Mouse (Mus musculus): ENCODE measurements around the gene Rps27. TPM values are rescaled to one million over a fixed set of nuclear protein-coding genes. Genes with fewer than 3 reads are reported as not detected.

The Rps27 gene
- polyA plus RNA-seq, 1 experiment from 2014 or later, result 794 TPM

DNA sequence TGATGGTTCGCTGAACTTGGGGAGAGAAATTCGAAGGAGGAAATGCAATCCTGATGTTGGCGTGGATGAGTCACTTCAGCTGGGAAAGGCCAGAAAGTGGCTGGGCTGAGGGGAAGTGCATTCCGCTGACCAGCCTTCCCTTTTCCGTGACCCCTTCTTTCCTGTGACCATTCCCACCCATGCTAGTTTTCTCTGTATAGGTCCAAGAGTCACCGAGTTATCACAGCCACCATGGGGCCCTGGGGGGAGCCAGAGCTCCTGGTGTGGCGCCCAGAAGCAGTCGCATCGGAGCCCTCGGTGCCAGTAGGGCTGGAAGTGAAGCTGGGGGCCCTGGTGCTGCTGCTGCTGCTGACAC is 35.3 kb upstream of the Rps27 start:
- Histone ChIP-seq H3K9me3 (no peaks in the 10 kb centered on the region), H3K27ac (replicated peaks) (peak overlapping the region; percentile 84), H3K4me1 (replicated peaks) (peaks cover 21% of the 10 kb centered on the region), H3K4me2 (peak overlapping the region; percentile 72), H3K4me3 (peak overlapping the region; percentile 81), H3K9ac (peak overlapping the region; percentile 82), H3K27me3 (no peaks in the 10 kb centered on the region), H3K36me3 (peaks cover 12% of the 10 kb centered on the region)
- 11% methylated on average over 10 of the region's 10 CpGs for WGBS
- ATAC-seq (ENCODE audit: low FRiP score, low read depth), result no peak

DNA sequence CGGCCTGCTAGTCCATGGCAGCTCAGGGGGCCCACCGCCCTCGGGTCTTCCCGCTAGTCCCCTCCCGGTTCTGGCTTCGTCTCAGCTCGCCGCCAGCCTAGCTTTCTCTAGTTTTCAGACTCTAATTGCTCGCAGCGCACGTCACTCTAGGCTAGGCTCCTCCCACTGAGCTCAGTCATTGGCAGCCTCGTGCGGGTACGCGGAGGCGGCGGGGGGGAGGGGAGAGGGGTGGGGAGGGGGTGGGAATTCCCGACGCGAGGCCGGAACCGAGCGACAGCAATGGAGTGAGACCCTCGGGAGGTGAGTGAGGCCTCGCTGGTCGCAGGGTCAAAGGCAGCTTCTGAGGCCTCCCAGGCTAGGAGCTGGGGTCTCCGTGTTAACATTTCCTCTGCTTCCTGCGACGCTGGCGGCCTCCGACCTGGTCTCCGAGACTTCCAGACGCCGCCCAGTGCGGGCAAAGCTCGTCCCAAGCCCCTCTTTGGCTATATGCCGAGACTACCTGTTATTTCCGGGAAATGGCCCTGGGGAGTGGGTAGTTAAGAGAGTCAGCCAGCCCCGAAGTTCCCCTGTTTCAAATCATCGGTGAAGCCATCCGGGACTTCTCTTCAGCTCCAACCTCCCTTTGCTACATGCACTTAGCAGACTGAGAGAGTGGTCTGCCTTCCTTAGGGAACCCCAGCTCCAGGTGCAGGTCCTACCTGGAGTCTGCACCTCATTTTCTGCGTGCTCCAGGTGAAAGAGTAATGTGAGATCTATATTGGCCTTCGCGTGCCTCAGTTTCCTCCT is 34.7 kb upstream of the Rps27 start, which contains the start of gene Slc39a1:
Slc39a1 (plus strand) TSS at position 213 of the 786 bp plus-strand sequence.
- peaks cover 25% of the 10 kb centered on the region for H3K4me1 ChIP-seq (replicated peaks)
- no peaks in the 10 kb centered on the region for H3K27me3 ChIP-seq
- H3K27ac ChIP-seq (replicated peaks), result peak within 1 kb of the TSS; percentile 84
- WGBS, result 0% methylated on average over 43 of the region's 44 CpGs
- peak within 1 kb of the TSS; percentile 82 for H3K9ac ChIP-seq
- H3K9me3 ChIP-seq, result no peaks in the 10 kb centered on the region
- peaks cover 12% of the 10 kb centered on the region for H3K36me3 ChIP-seq
- peak within 1 kb of the TSS; percentile 81 for H3K4me3 ChIP-seq
- ATAC-seq (ENCODE audit: low FRiP score, low read depth), result peak; percentile 95
- peak within 1 kb of the TSS; percentile 72 for H3K4me2 ChIP-seq

GRCm38 (mm10) chr3:90247630-90247959 is 34.1 kb upstream of the Rps27 start:
- peak overlapping the region; percentile 81 for H3K4me3 ChIP-seq
- peak overlapping the region; percentile 72 for H3K4me2 ChIP-seq
- ATAC-seq (ENCODE audit: low FRiP score, low read depth), result peak; percentile 4; the same call in 1 of the 2 replicates
- peak overlapping the region; percentile 84 for H3K27ac ChIP-seq (replicated peaks)
- H3K36me3 ChIP-seq, result peaks cover 12% of the 10 kb centered on the region
- no peaks in the 10 kb centered on the region for H3K27me3 ChIP-seq
- peak overlapping the region; percentile 82 for H3K9ac ChIP-seq
- WGBS, result 1% methylated on average over 3 of the region's 3 CpGs
- no peaks in the 10 kb centered on the region for H3K9me3 ChIP-seq
- H3K4me1 ChIP-seq (replicated peaks), result peaks cover 28% of the 10 kb centered on the region

DNA sequence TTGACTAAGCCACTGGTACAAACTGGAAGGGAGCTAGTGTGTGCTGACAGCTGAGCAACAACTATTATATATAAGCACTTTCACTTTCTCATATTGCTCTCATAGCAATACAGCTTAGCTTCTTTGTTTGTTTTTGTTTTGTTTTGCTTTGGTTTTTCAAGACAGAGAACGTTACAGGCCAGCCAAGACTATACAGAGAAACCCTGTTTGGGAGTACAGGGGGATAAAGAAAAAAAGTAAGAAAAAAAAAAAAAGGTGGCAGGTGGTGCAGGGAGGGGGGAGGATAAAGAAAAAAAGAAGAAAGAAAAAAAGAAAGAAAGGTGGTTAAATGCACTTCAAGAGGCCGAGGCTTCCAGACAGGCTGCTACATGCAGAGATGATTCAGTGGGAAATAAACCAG is 32.0 kb upstream of the Rps27 start:
- no peaks in the 10 kb centered on the region for H3K9me3 ChIP-seq

DNA sequence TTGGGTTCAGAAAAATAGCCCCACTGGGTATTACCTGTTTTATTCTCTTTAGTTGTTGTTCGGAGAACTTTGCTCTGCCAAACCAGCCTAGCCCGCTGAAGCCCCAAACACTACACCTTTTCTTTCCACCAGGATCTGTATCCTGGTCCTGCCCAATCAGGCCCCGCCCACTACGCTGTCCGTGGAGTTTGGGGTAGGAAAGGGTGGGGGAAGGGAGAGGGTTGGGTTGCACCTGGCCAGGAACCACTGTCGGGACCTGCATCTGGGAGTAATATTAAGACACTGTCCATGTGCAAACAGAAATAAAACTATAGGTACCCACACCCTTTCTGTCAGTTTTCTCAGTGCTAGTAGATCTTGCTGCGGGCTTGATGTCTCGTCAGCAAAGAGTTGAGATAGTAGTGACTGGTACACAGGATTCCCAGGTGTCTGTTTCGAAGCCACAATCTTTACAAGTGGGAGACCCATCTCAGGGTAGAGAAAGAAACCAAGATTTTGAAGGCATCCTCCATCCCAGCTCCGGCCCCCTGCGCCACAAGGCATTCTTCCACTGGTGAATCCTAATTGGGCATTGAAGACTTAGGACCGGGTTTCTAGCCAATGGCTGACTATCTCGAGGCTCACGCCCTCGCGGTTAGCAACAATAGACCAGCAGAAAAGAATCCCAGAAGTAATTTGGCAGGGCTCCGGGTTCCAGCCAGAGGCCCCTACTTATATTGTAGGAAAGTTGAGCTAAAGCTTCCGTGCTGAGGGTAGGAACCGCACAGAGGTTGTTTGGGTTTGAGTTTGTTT is 29.7 kb upstream of the Rps27 start, which contains the start of gene Creb3l4:
Creb3l4 (minus strand) TSS at position 529 of the 792 bp plus-strand sequence.
- H3K4me1 ChIP-seq (replicated peaks), result peaks cover 16% of the 10 kb centered on the region
- peak within 1 kb of the TSS; percentile 61 for H3K4me2 ChIP-seq
- H3K27me3 ChIP-seq, result no peaks in the 10 kb centered on the region
- H3K9ac ChIP-seq, result no peak within 1 kb of the TSS
- peak within 1 kb of the TSS; percentile 36; the same call in 1 of the 2 replicates for H3K27ac ChIP-seq (replicated peaks)
- H3K36me3 ChIP-seq, result no peaks in the 10 kb centered on the region
- 3% methylated on average over 19 of the region's 19 CpGs for WGBS
- no peak for ATAC-seq (ENCODE audit: low FRiP score, low read depth)
- H3K4me3 ChIP-seq, result peak within 1 kb of the TSS; percentile 25
- H3K9me3 ChIP-seq, result no peaks in the 10 kb centered on the region

More for the DNA sequence above, 32.0 kb upstream of the Rps27 start:
- Histone ChIP-seq H3K27ac (replicated peaks) (no peak overlapping the region), H3K4me2 (no peak overlapping the region), H3K4me3 (no peak overlapping the region), H3K9ac (no peak overlapping the region), H3K27me3 (no peaks in the 10 kb centered on the region), H3K36me3 (no peaks in the 10 kb centered on the region), H3K4me1 (replicated peaks) (peaks cover 28% of the 10 kb centered on the region)
- ATAC-seq (ENCODE audit: low FRiP score, low read depth), result no peak
- WGBS, result 68% methylated on average over 2 of the region's 2 CpGs

DNA sequence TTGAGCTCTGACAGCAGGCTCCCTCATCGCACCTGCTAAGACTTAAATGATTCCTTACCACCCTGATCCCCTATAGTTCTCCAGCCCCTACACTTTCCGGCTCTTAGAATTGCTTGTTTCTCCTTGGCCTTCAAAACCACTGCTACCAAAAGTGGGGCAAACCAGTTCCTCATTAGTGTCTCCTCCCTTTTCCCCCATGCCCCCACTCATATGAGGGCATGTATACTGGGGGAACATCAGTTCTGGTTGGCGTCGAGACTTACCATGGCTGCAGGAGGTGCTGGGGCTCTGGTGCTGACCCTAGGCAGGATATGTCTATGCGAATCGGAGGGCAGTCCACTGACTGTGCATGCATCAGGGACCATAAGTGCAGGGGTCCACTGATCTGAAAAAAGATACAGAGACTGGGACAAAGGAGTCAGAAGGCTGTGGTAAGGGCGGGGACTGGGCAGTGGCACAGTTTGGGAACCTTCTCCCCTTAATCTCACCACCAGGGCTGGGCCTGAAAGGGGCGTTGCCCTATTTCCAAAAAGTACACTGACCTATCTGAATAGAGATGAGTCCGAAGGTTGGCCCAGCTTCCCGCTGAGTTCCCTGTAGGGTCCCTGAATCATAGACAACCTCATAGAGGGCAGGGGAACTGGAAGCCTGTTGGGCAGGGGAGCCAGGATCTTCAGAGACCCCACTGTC is 28.4 kb upstream of the Rps27 start:
- 88% methylated on average over 10 of the region's 10 CpGs for WGBS
- ATAC-seq (ENCODE audit: low FRiP score, low read depth), result peak; percentile 36; the same call in 1 of the 2 replicates
- H3K27me3 ChIP-seq, result no peaks in the 10 kb centered on the region
- no peak overlapping the region for H3K4me2 ChIP-seq
- no peak overlapping the region for H3K27ac ChIP-seq (replicated peaks)
- no peak overlapping the region for H3K9ac ChIP-seq
- no peaks in the 10 kb centered on the region for H3K36me3 ChIP-seq
- H3K4me1 ChIP-seq (replicated peaks), result peaks cover 12% of the 10 kb centered on the region
- no peak overlapping the region for H3K4me3 ChIP-seq
- no peaks in the 10 kb centered on the region for H3K9me3 ChIP-seq

GRCm38 (mm10) chr3:90241251-90241650 is 27.8 kb upstream of the Rps27 start:
- H3K27ac ChIP-seq (replicated peaks), result no peak overlapping the region
- no peaks in the 10 kb centered on the region for H3K36me3 ChIP-seq
- H3K27me3 ChIP-seq, result no peaks in the 10 kb centered on the region
- 0 out of 2 replicates have a peak, but pooled peaks have one; percentile 6 for ATAC-seq (ENCODE audit: low FRiP score, low read depth)
- no peak overlapping the region for H3K4me3 ChIP-seq
- peaks cover 12% of the 10 kb centered on the region for H3K4me1 ChIP-seq (replicated peaks)
- no peak overlapping the region for H3K9ac ChIP-seq
- H3K9me3 ChIP-seq, result no peaks in the 10 kb centered on the region
- no peak overlapping the region for H3K4me2 ChIP-seq
- WGBS, result 85% methylated on average over 2 of the region's 2 CpGs

DNA sequence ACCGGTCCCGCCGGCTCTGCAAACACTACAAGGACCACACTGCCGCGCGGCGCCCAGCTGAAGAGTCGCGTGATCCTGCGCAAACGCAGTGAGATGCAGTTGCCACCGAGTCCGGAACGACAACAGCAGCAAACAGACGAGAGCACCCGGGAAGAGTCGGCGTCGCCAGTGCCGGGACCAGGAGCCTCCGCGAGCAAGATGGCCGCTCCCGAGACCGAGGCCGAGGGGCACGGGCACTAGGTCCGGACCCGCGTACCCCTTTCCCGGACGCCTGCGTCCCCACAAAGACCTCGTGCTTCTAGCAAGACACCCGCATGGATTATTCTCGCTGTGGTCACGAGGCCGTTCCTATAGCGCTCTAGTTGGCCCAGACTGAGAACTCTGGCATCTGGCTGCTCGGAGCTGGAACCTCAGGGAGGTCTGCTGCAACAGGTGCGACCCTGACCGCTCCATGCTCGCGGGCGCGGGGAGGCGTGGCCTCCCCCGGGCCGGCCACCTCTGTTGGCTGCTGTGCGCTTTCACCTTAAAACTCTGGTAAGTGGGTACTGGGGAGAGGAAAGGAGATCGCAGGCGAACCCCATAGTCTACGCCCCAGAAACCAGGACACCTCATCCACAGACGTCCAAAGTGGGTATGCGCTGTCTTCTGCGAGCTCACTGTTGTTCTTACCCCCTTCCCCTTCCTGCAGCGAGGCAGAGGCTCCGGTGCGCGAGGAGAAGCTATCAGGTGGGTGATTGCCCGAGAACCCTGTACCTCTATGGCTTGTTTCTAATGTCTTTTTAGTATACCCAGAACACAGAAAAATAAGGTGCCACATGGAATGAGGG is 18.3 kb upstream of the Rps27 start, which contains the start of gene Jtb:
Jtb (plus strand) TSS at position 91 of the 827 bp plus-strand sequence.
- no peaks in the 10 kb centered on the region for H3K9me3 ChIP-seq
- H3K27me3 ChIP-seq, result no peaks in the 10 kb centered on the region
- peak; percentile 98 for ATAC-seq (ENCODE audit: low FRiP score, low read depth)
- peak within 1 kb of the TSS; percentile 80 for H3K4me2 ChIP-seq
- peak within 1 kb of the TSS; percentile 78 for H3K4me3 ChIP-seq
- peaks cover 15% of the 10 kb centered on the region for H3K4me1 ChIP-seq (replicated peaks)
- peaks cover 16% of the 10 kb centered on the region for H3K36me3 ChIP-seq
- H3K9ac ChIP-seq, result peak within 1 kb of the TSS; percentile 69
- WGBS, result under 1% methylated on average over 61 of the region's 61 CpGs
- H3K27ac ChIP-seq (replicated peaks), result peak within 1 kb of the TSS; percentile 85

GRCm38 (mm10) chr3:90231075-90231474 is 17.6 kb upstream of the Rps27 start:
- Histone ChIP-seq H3K4me3 (peak overlapping the region; percentile 78), H3K9ac (peak overlapping the region; percentile 51), H3K27ac (replicated peaks) (peak overlapping the region; percentile 71), H3K4me1 (replicated peaks) (peaks cover 15% of the 10 kb centered on the region), H3K9me3 (no peaks in the 10 kb centered on the region), H3K4me2 (peak overlapping the region; percentile 80), H3K36me3 (peaks cover 16% of the 10 kb centered on the region), H3K27me3 (no peaks in the 10 kb centered on the region)
- no peak for ATAC-seq (ENCODE audit: low FRiP score, low read depth)
- WGBS, result 18% methylated on average over 8 of the region's 8 CpGs

DNA sequence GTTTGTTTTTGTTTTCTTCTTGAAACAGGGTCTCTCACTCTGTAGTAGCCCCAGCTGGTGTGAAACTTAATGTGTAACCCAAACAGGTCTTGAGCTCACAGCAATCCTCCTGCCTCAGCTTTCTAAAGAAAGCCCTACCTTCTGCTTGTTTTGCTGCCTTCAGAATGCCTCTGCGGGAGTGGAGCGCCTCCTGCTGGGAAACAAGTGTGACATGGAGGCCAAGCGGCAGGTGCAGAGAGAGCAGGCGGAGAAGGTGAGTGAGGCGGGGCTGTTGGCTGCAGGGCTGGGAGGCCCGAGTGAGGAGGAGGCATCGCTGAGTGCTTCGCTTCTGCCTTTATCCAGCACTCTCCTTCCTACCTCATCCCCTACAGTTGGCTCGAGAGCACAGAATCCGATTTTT is 10.9 kb upstream of the Rps27 start:
- Histone ChIP-seq H3K4me1 (replicated peaks) (peaks cover 16% of the 10 kb centered on the region), H3K9ac (no peak overlapping the region), H3K9me3 (no peaks in the 10 kb centered on the region), H3K4me3 (no peak overlapping the region), H3K27ac (replicated peaks) (no peak overlapping the region), H3K27me3 (no peaks in the 10 kb centered on the region), H3K4me2 (no peak overlapping the region), H3K36me3 (no peaks in the 10 kb centered on the region)
- 82% methylated on average over 10 of the region's 10 CpGs for WGBS
- ATAC-seq (ENCODE audit: low FRiP score, low read depth), result no peak

GRCm38 (mm10) chr3:90222941-90223340 is 9.5 kb upstream of the Rps27 start:
- Histone ChIP-seq H3K9ac (no peak overlapping the region), H3K27me3 (no peaks in the 10 kb centered on the region), H3K4me2 (no peak overlapping the region), H3K36me3 (no peaks in the 10 kb centered on the region), H3K27ac (replicated peaks) (no peak overlapping the region), H3K9me3 (no peaks in the 10 kb centered on the region), H3K4me3 (no peak overlapping the region), H3K4me1 (replicated peaks) (peaks cover 16% of the 10 kb centered on the region)
- no peak for ATAC-seq (ENCODE audit: low FRiP score, low read depth)
- 84% methylated on average over 3 of the region's 3 CpGs for WGBS
